Mouse (Mus musculus) left cerebral cortex, adult 18-20 months (tissue): ENCODE data around the gene Fbxo45. TPM values are rescaled to one million over a fixed set of nuclear protein-coding genes. Genes with fewer than 3 reads are reported as not detected.
"Not testable (repeated sequence)": the region's sequence is repeated elsewhere in the genome, so short reads cannot be mapped to it uniquely, and the experiment has no call there.

Experiments
- DNase-seq, 2 experiments: peaks; one replicate each; pipeline ENCODE4 v3.0.0; 2021 to 2022; ENCODE audit warnings: low spot score in 2 of 2, mixed read lengths in 1 of 2
- long read RNA-seq, 2 experiments: library from polyadenylated mRNA; stranded (forward); transcript quantifications; one replicate each; pipeline ENCODE4 v2.0.0; 2021
- total RNA-seq, 2 experiments: library from RNA; stranded (reverse); gene quantifications; 2 replicates each; pipeline ENCODE4 v1.2.3; 2021

The Fbxo45 gene
- 10 to 100 TPM; 44.8 to 50.3 TPM for total RNA-seq
- long read RNA-seq, experiment 1, full-length matches to known transcripts, result 134 of 145 reads
- long read RNA-seq, experiment 1, partial matches to known transcripts, result 0 of 145 reads
- long read RNA-seq, experiment 1, other reads (novel, unspliced or antisense), result 11 of 145 reads
- long read RNA-seq, experiment 2, full-length matches to known transcripts, result 108 of 118 reads
- long read RNA-seq, experiment 2, partial matches to known transcripts, result 0 of 118 reads
- long read RNA-seq, experiment 2, other reads (novel, unspliced or antisense), result 10 of 118 reads

GRCm38 (mm10) chr16:32246952-32247370, at the start of gene Fbxo45, which contains the start of gene Wdr53:
TSS of gene Fbxo45 (minus strand) at chr16:32247158.
TSS of gene Wdr53 (plus strand) at chr16:32247227.
- DNase-seq, result peak; percentile 99

GRCm38 (mm10) chr16:32291821-32292220, 44.9 kb upstream of the Fbxo45 start:
- DNase-seq, result no peak

- DNase-seq, result no peak
Measured at GRCm38 (mm10) chr16:32282608-32283007, 35.6 kb upstream of the Fbxo45 start.

- DNase-seq, result no peak
Measured at GRCm38 (mm10) chr16:32280211-32280610, 33.3 kb upstream of the Fbxo45 start.

DNA sequence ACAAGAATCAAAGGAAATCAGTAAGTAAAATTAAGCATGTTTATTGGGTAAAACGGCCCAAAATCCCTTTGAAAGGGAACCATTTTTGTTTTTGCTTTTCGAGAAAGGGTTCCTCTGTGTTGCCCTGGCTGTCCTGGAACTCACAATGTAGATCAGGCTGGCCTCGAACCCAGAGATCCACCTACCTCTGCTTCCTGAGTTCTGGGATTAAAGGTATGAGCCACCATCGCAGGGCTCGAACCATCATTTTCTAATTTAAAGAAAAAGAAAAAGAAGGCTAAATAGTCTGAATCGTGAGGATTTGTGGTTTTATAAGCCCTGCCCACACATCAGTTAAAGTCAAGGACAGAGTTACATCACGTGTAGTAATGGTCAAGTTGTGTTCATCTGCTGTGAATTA, 31.4 kb upstream of the Fbxo45 start:
- no peak for DNase-seq

- DNase-seq, result peak; percentile 90 to 93
Measured at GRCm38 (mm10) chr16:32277308-32278256, 30.6 kb upstream of the Fbxo45 start, which contains the start of gene Rnf168. TSS of gene Rnf168 (plus strand) at chr16:32277459.

- DNase-seq, result no peak
Measured at GRCm38 (mm10) chr16:32275830-32276229, 28.9 kb upstream of the Fbxo45 start.

DNA sequence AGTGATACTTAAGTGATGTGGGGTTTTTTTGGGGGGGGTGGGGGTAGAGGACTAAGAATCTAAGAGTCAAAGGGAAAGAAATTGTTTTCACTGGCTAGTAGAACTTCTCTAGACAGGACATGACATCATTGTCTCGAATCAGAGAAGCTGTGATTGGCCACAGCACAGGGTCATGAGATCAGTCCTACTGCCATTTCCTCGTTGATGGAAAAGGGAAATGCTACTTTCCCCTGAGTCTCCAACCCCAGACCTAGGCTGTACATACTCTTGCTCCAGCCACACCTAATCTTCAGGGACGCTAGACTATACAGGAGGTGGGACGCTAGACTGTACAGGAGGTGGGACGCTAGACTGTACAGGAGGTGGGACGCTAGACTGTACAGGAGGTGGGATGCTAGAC, 28.1 kb upstream of the Fbxo45 start:
- DNase-seq, result no peak

GRCm38 (mm10) chr16:32273338-32273737, 26.4 kb upstream of the Fbxo45 start:
- DNase-seq, result no peak

DNA sequence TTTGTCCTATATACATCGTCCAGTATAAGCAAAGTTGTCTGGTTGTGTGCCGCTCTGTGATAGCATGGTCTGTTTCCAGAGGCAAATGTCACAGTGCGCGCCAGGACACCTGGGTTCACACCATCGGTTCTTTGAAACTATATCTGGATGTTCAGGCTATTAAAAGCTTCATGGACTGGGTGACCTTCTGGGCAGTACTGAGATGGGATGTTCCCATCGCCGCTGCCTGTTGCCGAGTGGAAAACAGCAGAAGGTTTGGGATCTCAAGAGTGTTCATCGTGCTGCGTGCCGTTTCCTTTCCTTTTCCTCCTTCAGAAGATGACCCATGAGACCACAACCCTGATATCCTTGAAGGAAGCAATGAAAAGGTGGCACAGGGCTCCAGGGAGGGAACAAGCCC, 24.3 kb upstream of the Fbxo45 start, which contains the start of gene Smco1:
Smco1 (plus strand) TSS at position 178 of the 400 bp plus-strand sequence.
- no peak for DNase-seq

GRCm38 (mm10) chr16:32264225-32264624, 17.3 kb upstream of the Fbxo45 start:
- not testable (repeated sequence) for DNase-seq

DNA sequence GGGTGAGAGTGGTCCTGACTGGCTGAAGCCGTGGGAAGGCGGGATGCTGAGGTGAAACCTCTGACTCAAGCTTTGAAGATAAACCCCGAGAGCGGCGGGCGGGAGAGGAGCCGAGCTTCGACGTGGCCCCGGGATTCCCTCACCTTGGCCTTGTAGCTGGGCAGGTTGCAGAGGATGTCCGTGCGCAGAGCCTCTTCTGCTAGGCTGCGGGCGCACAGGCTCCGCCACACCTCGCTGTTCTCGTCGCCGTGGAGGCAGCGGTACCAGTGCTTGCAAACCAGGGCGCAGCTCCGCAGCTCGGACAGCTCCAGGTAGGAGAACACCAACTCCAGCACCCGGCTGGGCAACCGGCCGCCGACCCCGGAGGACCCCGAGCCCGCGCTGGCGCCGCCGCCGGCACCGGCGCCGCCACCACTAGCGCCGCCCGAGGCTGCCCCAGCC, 587 bp downstream of the Fbxo45 start:
- DNase-seq, result peak in 1 of 2 experiments; percentile 42

DNA sequence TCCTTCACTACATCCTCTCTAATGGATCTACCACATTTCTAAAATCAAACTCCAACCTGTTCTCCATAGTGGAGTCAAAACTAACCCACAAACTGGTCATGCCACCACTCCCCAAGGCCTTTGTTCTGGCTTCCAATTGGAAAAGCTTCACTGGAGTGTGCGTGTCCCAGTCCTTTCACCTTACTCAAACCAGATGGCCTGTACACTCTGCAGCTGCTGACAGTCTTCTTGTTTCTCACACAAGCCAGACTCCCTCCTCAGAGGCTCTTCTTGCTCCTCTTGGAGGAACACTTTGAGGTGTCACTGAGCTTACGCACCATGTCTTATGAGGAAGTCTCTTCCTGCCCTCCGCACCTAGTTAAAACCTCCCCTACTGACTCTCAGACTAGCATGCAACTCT, 3.1 kb downstream of the Fbxo45 start:
- no peak for DNase-seq

GRCm38 (mm10) chr16:32239428-32240312, 7.3 kb downstream of the Fbxo45 start:
- no peak for DNase-seq

DNA sequence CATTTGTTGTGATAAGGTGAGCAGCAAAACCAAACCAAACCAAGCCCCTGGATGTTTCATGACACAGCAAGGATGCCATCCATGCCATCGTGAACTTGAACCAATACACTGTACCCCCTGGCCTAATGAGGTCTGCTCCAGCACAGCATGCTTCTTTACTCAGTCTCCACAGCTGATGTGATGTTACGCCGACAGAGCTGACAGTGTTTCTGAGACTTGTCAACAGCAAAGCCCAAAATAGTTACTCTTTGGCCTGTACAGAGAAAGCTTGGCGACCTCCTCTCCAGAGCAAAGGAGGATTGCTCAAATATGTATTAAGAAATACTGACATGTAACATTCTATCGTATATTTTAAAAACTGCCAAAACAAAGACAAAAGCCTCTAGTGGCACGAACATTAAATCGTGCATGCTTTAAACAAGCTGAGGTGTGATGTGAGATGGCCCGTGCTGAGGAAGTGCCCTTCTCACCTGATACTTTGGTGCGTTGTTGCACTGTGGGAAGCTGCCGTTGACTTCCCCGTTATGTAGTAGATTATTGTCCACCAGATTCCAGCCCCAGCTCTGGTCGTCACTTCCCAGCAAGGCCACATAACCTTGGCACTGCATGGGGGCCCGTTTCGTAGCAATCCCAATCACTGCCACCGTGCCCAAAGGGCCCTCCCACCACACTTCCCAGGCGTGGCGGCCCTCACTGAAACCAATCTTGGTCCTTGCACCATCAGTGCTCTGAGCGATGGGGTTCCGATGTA, 8.9 kb downstream of the Fbxo45 start:
- DNase-seq, result no peak

DNA sequence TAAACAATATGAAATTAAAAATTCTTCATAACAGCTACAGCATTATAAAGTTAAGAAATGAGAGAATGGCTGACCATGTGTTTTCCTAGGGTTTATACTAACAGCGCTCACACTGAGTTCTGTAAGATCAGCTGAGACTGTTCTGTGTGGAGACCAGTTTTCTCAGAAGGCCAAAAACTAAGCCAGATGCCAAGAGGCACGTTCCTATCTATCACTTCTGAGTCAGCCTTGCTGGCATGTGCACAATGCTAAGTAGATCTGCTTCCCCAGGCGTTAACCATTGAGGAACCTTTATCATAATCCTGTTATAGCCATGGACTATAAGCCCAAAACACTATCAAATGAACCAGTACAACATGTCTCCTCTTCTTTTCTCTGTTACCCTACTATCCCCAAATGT, 14.9 kb downstream of the Fbxo45 start:
- not testable (repeated sequence) for DNase-seq

DNA sequence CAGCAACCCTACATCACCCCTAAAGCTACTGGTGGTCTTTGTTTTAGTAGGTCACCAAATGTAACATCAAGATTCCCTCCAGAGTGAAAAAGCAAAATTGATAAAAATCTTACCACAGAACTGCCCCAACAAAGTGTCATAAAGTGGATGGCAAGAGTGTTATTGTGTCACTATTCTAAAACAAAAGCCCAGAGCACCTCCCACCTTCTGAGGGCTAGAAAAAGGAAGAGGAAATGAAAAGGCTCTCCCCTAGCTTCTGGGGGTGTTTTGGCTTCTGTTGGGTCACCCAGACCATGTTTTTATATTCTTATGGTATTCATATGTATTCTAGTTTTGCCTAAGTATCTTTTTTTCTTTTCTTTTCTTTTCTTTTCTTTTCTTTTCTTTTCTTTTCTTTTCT, 24.6 kb downstream of the Fbxo45 start:
- DNase-seq, result no peak

DNA sequence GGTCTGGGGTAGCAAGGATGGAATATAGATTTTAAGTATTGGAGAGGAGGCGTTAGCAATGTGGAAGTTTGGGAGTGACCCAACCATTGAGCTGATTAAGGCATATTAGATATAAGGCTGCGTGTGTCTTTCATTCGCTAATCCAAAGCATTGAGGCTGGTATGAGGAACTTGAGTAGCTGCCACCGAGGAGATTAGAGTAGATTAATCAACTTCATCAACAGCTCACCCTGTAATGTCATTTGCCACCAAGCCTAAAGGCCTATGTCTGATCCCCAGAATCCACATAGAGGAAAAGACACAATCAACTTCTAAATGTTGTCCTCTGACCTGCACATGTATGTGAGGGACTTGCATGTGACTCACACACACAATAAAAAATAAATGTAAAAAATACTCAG, 25.2 kb downstream of the Fbxo45 start:
- no peak for DNase-seq

DNA sequence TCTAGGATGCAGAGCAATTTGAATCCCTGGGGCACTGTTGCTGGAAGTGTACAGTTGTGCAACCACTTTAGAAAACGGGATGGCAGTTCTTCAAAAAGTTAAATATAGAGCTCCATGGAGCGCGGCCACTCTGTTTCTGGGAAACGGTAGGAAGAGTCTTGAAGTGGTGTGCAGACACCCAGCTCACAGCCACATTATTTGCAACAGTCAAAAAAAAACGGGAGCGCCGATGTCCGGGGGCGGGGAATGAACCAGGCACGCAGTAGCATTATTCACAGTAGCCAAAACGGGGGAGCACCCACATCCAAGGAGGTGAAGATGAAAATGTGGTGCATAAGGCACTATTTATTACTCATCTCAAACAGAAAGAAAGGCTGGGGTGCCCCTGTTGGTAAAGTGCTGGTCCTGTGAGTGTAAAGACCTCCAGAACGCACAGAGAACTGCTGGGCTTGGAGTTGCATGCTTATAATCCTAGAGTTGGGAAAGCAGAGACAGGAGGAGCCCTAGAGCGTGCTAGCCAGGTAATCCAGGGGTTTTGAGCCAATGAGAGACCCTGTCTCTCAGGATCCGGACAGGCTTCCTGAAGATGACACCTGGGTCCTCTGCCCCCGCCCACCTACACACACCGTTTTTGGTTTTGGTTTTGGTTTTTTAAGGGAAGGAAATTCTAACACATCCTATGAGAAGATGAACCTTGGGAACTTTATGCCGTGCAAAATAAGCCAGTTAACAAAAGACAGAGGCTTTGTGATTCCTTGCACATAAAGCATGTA, 32.0 kb downstream of the Fbxo45 start:
- DNase-seq, result peak; percentile 49 to 65
